Mouse (Mus musculus): ENCODE measurements around the gene Hdac4. TPM values are rescaled to one million over a fixed set of nuclear protein-coding genes. Genes with fewer than 3 reads are reported as not detected.

Gene Hdac4
- polyA plus RNA-seq, 1 experiment from 2014 or later: 16.3 TPM

- Histone ChIP-seq H3K27ac (ENCODE audit: low read length) (no peak overlapping the region), H3K4me2 (replicated peaks; ENCODE audit: low read depth, low read length) (no peak overlapping the region), H3K27me3 (replicated peaks; ENCODE audit: insufficient read depth, low read length) (no peaks in the 10 kb centered on the region), H3K4me3 (ENCODE audit: low read depth, low read length) (no peak overlapping the region), H3K4me1 (ENCODE audit: insufficient read depth, low read depth, low read length) (no peaks in the 10 kb centered on the region), H3K36me3 (ENCODE audit: insufficient read depth, low read length) (no peaks in the 10 kb centered on the region), H3K9ac (replicated peaks; ENCODE audit: low read depth) (no peak overlapping the region), H3K9me3 (ENCODE audit: low read length) (no peaks in the 10 kb centered on the region)
- 58% methylated on average over 4 of the region's 4 CpGs for WGBS
- DNase-seq (ENCODE audit: low spot score) (peak; percentile 31), ATAC-seq (peak; percentile 44; the same call in 1 of the 2 replicates)
- TF ChIP-seq EP300 (IDR thresholded peaks at IDR 0.05) (no peak), CTCF (IDR thresholded peaks at IDR 0.05) (no peak)
Observed at GRCm38 (mm10) chr1:92100371-92100891, 95.1 kb downstream of the Hdac4 start.

- 0 out of 2 replicates have a peak, but pooled peaks have one; percentile 14 for ATAC-seq
- Histone ChIP-seq H3K36me3 (ENCODE audit: insufficient read depth, low read length) (no peaks in the 10 kb centered on the region), H3K4me2 (replicated peaks; ENCODE audit: low read depth, low read length) (no peak overlapping the region), H3K9me3 (ENCODE audit: low read length) (no peaks in the 10 kb centered on the region), H3K4me3 (ENCODE audit: low read depth, low read length) (no peak overlapping the region), H3K9ac (replicated peaks; ENCODE audit: low read depth) (no peak overlapping the region), H3K4me1 (ENCODE audit: insufficient read depth, low read depth, low read length) (no peaks in the 10 kb centered on the region), H3K27ac (ENCODE audit: low read length) (no peak overlapping the region), H3K27me3 (replicated peaks; ENCODE audit: insufficient read depth, low read length) (no peaks in the 10 kb centered on the region)
- 74% methylated on average over 4 of the region's 4 CpGs for WGBS
- no peak for DNase-seq (ENCODE audit: low spot score)
- TF ChIP-seq CTCF (IDR thresholded peaks at IDR 0.05) (no peak), EP300 (IDR thresholded peaks at IDR 0.05) (no peak)
Observed at GRCm38 (mm10) chr1:92099964-92100363, 95.5 kb downstream of the Hdac4 start.

GRCm38 (mm10) chr1:92099502-92099901 lies 96.0 kb downstream of the Hdac4 start:
- 52% methylated on average over 4 of the region's 4 CpGs for WGBS

GRCm38 (mm10) chr1:92098456-92098855 lies 97.0 kb downstream of the Hdac4 start:
- Histone ChIP-seq H3K27ac (ENCODE audit: low read length) (no peak overlapping the region), H3K4me2 (replicated peaks; ENCODE audit: low read depth, low read length) (no peak overlapping the region), H3K4me3 (ENCODE audit: low read depth, low read length) (no peak overlapping the region), H3K9ac (replicated peaks; ENCODE audit: low read depth) (no peak overlapping the region), H3K9me3 (ENCODE audit: low read length) (no peaks in the 10 kb centered on the region), H3K36me3 (ENCODE audit: insufficient read depth, low read length) (no peaks in the 10 kb centered on the region), H3K4me1 (ENCODE audit: insufficient read depth, low read depth, low read length) (no peaks in the 10 kb centered on the region), H3K27me3 (replicated peaks; ENCODE audit: insufficient read depth, low read length) (no peaks in the 10 kb centered on the region)
- no peak for ATAC-seq
- TF ChIP-seq CTCF (IDR thresholded peaks at IDR 0.05): no peak
- TF ChIP-seq EP300 (IDR thresholded peaks at IDR 0.05): no peak
- 81% methylated on average over 3 of the region's 3 CpGs for WGBS
- no peak for DNase-seq (ENCODE audit: low spot score)

More at GRCm38 (mm10) chr1:92099502-92099901, 96.0 kb downstream of the Hdac4 start:
- no peaks in the 10 kb centered on the region for H3K9me3 ChIP-seq (ENCODE audit: low read length)
- H3K9ac ChIP-seq (replicated peaks; ENCODE audit: low read depth): no peak overlapping the region
- no peak overlapping the region for H3K4me2 ChIP-seq (replicated peaks; ENCODE audit: low read depth, low read length)
- no peak overlapping the region for H3K4me3 ChIP-seq (ENCODE audit: low read depth, low read length)
- peak; percentile 56 for ATAC-seq
- no peak for TF ChIP-seq EP300 (IDR thresholded peaks at IDR 0.05)
- no peak for TF ChIP-seq CTCF (IDR thresholded peaks at IDR 0.05)
- H3K27ac ChIP-seq (ENCODE audit: low read length): no peak overlapping the region
- no peaks in the 10 kb centered on the region for H3K36me3 ChIP-seq (ENCODE audit: insufficient read depth, low read length)
- peak; percentile 24 for DNase-seq (ENCODE audit: low spot score)
- no peaks in the 10 kb centered on the region for H3K27me3 ChIP-seq (replicated peaks; ENCODE audit: insufficient read depth, low read length)
- no peaks in the 10 kb centered on the region for H3K4me1 ChIP-seq (ENCODE audit: insufficient read depth, low read depth, low read length)

GRCm38 (mm10) chr1:92096991-92097525 lies 98.4 kb downstream of the Hdac4 start:
- H3K36me3 ChIP-seq (ENCODE audit: insufficient read depth, low read length): no peaks in the 10 kb centered on the region
- DNase-seq (ENCODE audit: low spot score): no peak
- no peaks in the 10 kb centered on the region for H3K4me1 ChIP-seq (ENCODE audit: insufficient read depth, low read depth, low read length)
- WGBS: 59% methylated on average over 3 of the region's 3 CpGs
- no peak overlapping the region for H3K4me3 ChIP-seq (ENCODE audit: low read depth, low read length)
- H3K9me3 ChIP-seq (ENCODE audit: low read length): no peaks in the 10 kb centered on the region
- no peak for ATAC-seq
- no peak overlapping the region for H3K27ac ChIP-seq (ENCODE audit: low read length)
- TF ChIP-seq CTCF (IDR thresholded peaks at IDR 0.05) (no peak), EP300 (IDR thresholded peaks at IDR 0.05) (no peak)
- H3K27me3 ChIP-seq (replicated peaks; ENCODE audit: insufficient read depth, low read length): no peaks in the 10 kb centered on the region
- H3K4me2 ChIP-seq (replicated peaks; ENCODE audit: low read depth, low read length): no peak overlapping the region
- no peak overlapping the region for H3K9ac ChIP-seq (replicated peaks; ENCODE audit: low read depth)

- TF ChIP-seq EP300 (IDR thresholded peaks at IDR 0.05) (no peak), CTCF (IDR thresholded peaks at IDR 0.05) (no peak)
- Histone ChIP-seq H3K9me3 (ENCODE audit: low read length) (no peaks in the 10 kb centered on the region), H3K27me3 (replicated peaks; ENCODE audit: insufficient read depth, low read length) (no peaks in the 10 kb centered on the region), H3K4me1 (ENCODE audit: insufficient read depth, low read depth, low read length) (no peaks in the 10 kb centered on the region), H3K4me2 (replicated peaks; ENCODE audit: low read depth, low read length) (no peak overlapping the region), H3K27ac (ENCODE audit: low read length) (no peak overlapping the region), H3K4me3 (ENCODE audit: low read depth, low read length) (no peak overlapping the region), H3K36me3 (ENCODE audit: insufficient read depth, low read length) (no peaks in the 10 kb centered on the region), H3K9ac (replicated peaks; ENCODE audit: low read depth) (no peak overlapping the region)
- no peak for DNase-seq (ENCODE audit: low spot score)
- 75% methylated on average over 4 of the region's 4 CpGs for WGBS
- ATAC-seq: no peak
Observed at GRCm38 (mm10) chr1:92092286-92092685, 103.2 kb downstream of the Hdac4 start.
